Mouse (Mus musculus) c-Kit-positive CD71-negative TER-119-negative erythroid progenitor cells, embryonic 14.5 days (primary cell): ENCODE results near the gene Lamb3.
A peak's percentile ranks its signal among the peaks of the same experiment; 100 is the strongest.

Source experiments
- DNase-seq: peaks from one replicate; pipeline ENCODE4 v3.0.0-alpha.2; 2013; ENCODE audit warnings: low read depth

Gene Lamb3

DNA sequence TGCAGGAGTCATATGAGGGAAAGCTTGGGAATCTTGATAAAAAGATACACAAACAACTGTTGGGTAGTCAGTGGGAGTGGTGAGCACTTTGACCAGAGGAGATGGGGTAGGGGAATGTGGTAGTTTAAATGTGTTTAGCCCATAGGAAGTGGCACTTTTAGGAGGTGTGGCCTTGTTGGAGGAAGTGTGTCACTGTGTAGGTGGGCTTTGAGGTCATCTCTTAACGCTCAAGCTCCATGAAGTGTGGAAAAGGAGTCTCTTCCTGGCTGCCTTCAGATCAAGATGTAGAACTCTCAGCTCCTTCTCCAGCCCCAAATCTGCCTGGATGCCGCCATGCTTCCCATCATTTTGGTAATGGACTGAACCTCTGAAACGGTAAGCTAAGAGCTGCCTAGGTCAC lies at the start of gene Lamb3:
TSS of gene Lamb3 (plus strand) at position 197 of the 400 bp plus-strand sequence.
- no peak for DNase-seq

DNA sequence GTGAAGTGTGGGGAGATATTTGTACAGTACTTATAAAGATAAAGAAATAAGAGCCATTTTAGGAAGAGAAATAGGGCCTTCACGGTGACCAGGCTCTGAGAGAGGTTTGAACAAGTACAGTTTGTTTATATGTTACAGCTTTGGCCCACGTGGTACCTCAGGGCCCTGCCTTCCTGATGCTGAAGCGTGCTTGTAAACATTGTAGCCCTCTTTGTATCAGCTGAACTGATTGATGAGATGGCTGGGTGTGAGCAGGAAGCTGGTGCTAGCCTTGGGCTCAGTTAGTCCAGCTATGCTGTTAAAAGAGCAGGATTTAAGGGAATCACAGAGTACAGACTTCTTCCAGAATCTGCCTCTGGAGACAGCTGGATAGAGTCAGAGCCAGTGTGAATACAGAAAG lies 48.3 kb upstream of the Lamb3 start:
- DNase-seq = no peak

- no peak for DNase-seq
Observed at GRCm38 (mm10) chr1:193159613-193160012, 47.9 kb upstream of the Lamb3 start.

- peak; percentile 70 for DNase-seq
Observed at GRCm38 (mm10) chr1:193160317-193161032, 47.0 kb upstream of the Lamb3 start.

DNA sequence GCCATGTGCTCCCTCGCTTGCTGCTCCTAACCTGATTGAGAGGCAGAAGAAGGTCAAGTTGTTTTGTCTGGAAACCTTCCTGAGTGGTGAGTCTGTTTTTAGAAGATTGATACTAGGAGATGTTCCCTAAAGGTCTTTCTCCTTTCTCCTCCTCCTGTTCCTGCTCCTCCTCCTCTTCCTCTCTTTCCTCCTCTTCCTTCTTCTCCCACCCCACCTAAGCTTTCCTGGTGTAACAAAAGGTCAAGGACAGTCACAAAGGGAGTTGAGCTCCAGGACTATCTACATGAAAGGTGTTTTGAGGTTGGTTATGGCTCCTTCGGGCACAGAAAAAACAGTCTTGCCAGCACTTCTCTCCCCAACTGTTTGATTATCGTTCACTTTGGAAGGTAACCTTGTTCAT lies 39.8 kb upstream of the Lamb3 start, which contains the start of gene A130010J15Rik:
TSS of gene A130010J15Rik (plus strand) at position 301 of the 400 bp plus-strand sequence.
- no peak for DNase-seq

- DNase-seq = no peak
Observed at GRCm38 (mm10) chr1:193169228-193169627, 38.3 kb upstream of the Lamb3 start.

DNA sequence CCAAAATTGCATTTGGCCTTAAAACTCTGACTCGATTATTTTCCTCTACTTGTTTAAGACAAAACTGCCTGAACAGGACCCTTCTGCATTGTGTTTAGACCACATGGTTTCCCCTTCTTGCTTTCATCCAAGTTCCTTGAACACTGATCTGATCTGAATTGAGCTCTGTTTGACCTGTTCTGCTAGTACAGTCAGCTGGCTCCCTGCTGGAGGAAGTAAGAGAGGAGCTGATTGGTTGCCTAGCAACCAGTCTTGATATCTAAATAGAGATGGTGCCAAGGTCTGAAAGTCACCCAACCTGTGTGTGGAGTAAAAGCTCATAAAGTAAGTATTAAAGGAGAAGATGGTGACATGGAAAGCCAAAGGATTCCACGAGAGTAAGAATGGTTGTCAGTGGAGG lies 37.6 kb upstream of the Lamb3 start:
- DNase-seq = no peak

DNA sequence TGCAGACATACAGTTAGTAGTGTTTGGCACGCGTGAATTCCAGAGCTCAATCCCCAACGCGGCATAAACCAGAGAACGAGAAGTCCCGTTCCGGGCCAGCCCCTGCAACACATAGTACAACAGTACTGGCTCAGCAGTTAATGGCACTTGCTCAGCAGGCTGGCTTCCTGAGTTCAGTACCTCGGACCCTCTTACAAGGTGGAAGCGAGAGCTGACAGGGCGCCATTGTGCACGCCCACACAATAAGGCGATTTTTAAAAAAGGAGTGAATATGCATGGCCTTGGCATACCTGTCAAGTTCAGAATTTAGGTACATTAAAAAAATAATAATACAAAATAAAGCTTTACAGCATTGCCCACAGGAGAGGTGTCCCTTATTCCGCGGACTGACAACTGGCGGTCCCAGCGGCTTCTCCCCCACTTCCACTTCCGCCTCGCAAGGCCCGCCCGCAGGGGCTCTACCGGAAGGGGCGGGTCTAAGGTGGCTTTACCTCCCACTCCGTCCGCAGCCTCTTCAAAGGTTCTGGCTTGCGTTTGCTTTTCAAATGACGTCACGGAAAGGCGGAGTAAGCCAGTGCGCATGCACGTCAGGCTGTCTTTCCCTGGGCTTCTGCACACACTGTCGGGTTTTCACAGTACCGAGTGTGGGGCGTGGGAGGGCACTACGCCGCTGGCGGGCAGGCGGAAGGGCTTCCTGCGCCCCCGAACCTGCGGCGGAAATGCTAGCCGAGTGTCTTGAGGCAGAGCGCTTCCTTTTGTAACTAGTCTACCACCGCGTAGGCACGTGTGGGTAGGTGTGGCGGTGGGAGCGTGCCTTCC lies 34.3 kb upstream of the Lamb3 start:
- peak; percentile 100 for DNase-seq

DNA sequence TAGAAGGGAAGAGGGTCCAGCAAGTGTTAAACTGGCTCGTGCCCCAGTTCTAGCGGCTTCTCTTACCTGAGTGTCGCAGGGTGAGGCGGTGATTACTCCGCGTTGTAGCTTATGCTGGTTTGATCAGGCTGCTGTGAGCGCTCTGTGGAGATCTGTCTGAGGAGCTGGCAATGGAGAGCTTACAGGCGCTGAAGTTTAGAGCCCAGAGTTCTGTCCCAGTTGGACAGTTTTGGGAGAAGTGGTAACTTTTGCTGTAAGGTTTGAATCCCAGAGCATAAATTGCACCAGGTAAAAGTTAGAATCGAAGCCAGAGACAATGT lies 33.7 kb upstream of the Lamb3 start:
- DNase-seq = no peak

- DNase-seq = no peak
Observed at GRCm38 (mm10) chr1:193174143-193174733, 33.3 kb upstream of the Lamb3 start.

DNA sequence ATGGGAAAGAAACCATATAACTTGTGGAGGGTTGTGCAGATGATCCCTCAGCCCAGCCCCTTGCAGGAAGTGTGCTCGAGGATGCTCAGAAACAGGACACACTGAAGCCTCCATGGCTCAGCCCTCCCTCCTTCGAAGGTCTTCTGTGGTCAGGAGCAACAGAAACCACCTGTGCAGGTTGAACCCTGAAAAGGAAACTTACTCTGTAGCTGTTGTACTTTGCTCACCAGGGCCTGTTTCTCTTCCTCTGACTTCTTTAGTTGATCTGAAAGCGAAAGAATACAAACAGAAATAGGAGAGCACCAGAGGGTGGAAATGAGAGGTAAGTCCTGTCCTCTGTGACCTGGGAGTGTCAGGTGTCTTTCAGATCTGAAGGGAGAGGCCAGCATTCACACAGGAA lies 26.4 kb upstream of the Lamb3 start:
- DNase-seq = no peak

- no peak for DNase-seq
Observed at GRCm38 (mm10) chr1:193188257-193188656, 19.2 kb upstream of the Lamb3 start.

DNA sequence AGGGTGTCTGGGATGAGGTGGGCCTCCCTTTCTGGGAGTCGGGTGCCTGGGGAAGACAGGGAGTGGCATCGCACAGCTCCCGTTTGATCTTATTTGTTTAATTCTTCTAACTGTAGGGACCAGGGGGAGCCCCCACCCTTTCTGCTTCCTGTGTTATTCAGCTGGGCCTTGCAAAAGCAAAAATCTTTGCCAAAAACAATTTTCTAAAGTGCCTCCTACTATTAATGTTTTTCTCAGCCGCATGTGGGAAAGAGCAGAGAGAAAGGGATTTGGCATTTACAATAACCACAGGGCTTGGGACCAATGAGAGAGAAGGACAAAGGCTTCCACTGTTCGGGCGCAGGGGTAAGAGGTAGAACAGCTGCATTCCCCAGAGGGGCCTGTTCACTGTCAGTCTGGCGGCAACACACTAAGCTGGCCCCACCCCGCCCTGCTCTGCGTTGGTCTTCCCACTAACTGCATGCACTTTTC lies 18.3 kb upstream of the Lamb3 start:
- no peak for DNase-seq

- no peak for DNase-seq
Observed at GRCm38 (mm10) chr1:193189771-193190170, 17.7 kb upstream of the Lamb3 start.

DNA sequence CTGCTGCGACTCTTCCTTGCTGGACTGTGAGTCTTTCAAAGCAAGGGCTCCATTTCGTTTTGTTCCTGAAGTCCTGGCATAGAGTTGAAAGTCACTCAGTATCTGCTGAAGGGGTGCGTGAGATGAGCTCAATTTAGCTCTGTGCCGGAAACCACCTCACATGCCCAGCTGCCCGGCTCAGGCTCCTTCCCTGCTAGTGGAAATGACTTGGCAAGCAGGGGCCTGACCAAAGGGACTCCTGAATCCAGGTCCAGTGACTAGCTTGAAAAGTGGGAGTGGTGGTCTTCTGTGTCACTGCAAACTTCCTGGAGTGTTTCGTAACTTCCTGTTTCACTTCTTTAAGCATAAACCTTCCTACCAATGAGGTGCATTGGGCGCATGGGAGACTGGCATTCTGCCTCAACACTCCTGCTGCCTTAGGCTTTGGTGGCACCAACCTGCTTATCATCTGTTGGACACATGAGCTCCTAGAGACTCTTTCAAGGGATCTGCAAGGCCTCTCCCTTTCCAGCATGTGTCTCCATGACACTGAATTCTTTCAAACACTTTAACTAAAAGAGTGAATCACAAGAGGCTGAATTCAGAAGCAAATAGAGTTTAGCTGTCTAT lies 15.7 kb upstream of the Lamb3 start:
- DNase-seq = no peak

GRCm38 (mm10) chr1:193194416-193195140 lies 12.9 kb upstream of the Lamb3 start:
- DNase-seq = no peak

DNA sequence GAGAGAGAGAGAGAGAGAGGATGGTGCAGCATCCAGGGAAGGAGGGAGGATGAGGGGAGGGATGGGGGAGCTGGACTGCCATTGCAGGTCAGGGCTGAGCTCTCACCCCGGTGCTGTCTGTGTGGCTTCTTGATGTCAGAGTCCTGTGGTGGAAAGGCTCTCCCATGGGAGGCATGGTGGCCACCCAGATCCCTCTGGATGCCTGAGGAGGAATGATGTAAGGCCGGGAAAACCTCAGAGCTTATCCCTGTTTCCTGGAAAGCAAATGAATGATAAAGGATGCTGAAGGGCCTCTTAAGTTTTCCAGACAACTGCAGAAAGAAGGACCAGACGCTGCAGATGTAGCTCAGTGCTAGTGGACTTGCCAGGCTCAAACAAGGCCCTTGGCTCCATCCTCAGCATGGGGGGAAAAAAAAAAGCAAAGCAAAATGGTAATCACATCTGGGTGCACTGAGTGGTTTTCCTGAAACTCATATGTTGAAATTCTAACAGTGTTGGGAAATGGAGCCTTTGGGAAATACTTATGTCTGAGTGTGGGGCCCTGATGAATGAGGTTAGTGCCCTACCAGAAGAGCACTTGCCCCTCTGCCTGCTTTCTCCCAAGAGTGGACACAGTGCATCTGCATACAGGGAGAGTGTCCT lies 12.2 kb upstream of the Lamb3 start:
- DNase-seq = no peak

DNA sequence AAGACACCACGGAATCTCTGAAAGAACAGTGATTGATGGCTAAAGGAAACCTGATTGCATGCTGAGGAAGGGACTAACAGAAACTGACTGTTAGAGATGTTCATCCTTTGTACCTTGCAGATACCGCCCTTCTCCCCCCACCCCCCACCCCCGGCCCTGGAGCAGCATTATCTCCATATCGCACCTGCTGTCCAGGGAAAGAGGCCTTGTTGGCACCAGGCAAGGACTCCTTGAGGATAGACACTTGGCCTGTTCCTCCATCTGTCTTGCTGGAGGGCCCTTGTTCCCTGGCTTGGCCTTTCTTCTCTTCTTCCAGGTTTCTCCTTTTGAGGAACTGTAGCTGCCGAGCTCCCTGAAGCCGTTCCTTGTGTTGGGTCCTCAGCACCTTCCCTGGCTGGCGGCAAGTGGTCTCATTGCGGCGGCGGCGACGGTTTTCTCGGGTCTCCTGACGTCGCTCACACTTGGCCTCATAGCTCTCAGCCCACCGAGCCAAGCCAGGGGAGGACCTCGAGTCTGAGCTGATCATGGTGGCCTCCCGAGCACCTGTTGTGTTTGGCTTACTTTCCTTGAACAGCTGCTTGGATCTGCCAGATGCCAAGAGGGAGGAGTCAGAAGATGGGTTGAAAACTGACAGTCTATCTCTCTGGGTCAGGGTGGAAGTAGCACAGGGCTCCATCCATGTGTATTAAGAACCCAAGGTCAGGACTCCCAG lies 9.8 kb upstream of the Lamb3 start:
- no peak for DNase-seq

DNA sequence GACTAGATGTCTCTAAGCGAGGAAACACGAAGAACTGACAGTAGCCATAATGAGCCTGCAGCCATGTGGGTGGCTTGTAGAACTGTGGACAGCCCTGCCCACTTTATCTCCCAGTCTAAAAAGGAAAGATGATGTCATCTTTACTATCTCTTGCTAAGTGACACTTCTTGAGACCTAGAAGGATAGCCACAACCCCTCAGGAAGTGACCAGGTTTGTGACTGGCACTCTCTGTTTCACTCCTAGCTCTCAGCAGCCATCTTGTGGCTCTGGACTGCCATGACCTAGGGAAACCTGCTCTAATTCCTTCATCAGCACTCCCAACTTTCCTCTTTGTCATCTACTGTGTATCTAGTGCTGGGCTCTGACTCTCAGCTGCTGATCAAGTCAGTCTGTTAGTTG lies 9.2 kb upstream of the Lamb3 start:
- no peak for DNase-seq

- DNase-seq = no peak
Observed at GRCm38 (mm10) chr1:193200640-193201382, 6.7 kb upstream of the Lamb3 start.
